Mouse (Mus musculus): ENCODE results near the gene Adra2b.
A peak's percentile ranks its signal among the peaks of the same experiment; 100 is the strongest.

The Adra2b gene

GRCm38 (mm10) chr2:127362459-127363281 is at the start of gene Adra2b:
Adra2b (plus strand) TSS chr2:127363208.
- DNase-seq (ENCODE audit: low spot score), result peak; percentile 83

GRCm38 (mm10) chr2:127313878-127314277 is 49.1 kb upstream of the Adra2b start:
- DNase-seq (ENCODE audit: low spot score), result no peak

- no peak for DNase-seq (ENCODE audit: low spot score)
These were observed 48.4 kb upstream of the Adra2b start for GRCm38 (mm10) chr2:127314467-127315154.

- DNase-seq (ENCODE audit: low spot score), result no peak
These were observed 47.9 kb upstream of the Adra2b start for GRCm38 (mm10) chr2:127315155-127315470.

GRCm38 (mm10) chr2:127316431-127316830 is 46.6 kb upstream of the Adra2b start:
- DNase-seq (ENCODE audit: low spot score), result no peak

- no peak for DNase-seq (ENCODE audit: low spot score)
These were observed 44.9 kb upstream of the Adra2b start for GRCm38 (mm10) chr2:127318136-127318535.

- no peak for DNase-seq (ENCODE audit: low spot score)
These were observed 43.9 kb upstream of the Adra2b start for GRCm38 (mm10) chr2:127319071-127319470.

GRCm38 (mm10) chr2:127322671-127323285 is 40.2 kb upstream of the Adra2b start:
- no peak for DNase-seq (ENCODE audit: low spot score)

GRCm38 (mm10) chr2:127323667-127324066 is 39.3 kb upstream of the Adra2b start:
- DNase-seq (ENCODE audit: low spot score), result no peak

GRCm38 (mm10) chr2:127324456-127324855 is 38.6 kb upstream of the Adra2b start:
- no peak for DNase-seq (ENCODE audit: low spot score)

- DNase-seq (ENCODE audit: low spot score), result no peak
These were observed 34.7 kb upstream of the Adra2b start for GRCm38 (mm10) chr2:127328090-127328851.

GRCm38 (mm10) chr2:127332807-127333570 is 30.0 kb upstream of the Adra2b start:
- no peak for DNase-seq (ENCODE audit: low spot score)

GRCm38 (mm10) chr2:127333945-127334603 is 28.9 kb upstream of the Adra2b start:
- no peak for DNase-seq (ENCODE audit: low spot score)

- no peak for DNase-seq (ENCODE audit: low spot score)
These were observed 27.9 kb upstream of the Adra2b start for GRCm38 (mm10) chr2:127335078-127335541.

GRCm38 (mm10) chr2:127335767-127336496 is 27.1 kb upstream of the Adra2b start, which contains the start of gene Dusp2:
Dusp2 (plus strand) TSS chr2:127336159.
- DNase-seq (ENCODE audit: low spot score), result peak; percentile 36

- no peak for DNase-seq (ENCODE audit: low spot score)
These were observed 26.5 kb upstream of the Adra2b start for GRCm38 (mm10) chr2:127336497-127336832.

- no peak for DNase-seq (ENCODE audit: low spot score)
These were observed 26.1 kb upstream of the Adra2b start for GRCm38 (mm10) chr2:127336885-127337284.

- no peak for DNase-seq (ENCODE audit: low spot score)
These were observed 25.5 kb upstream of the Adra2b start for GRCm38 (mm10) chr2:127337531-127337930.

GRCm38 (mm10) chr2:127338012-127338411 is 25.0 kb upstream of the Adra2b start:
- no peak for DNase-seq (ENCODE audit: low spot score)

GRCm38 (mm10) chr2:127338416-127338815 is 24.6 kb upstream of the Adra2b start, which contains the start of gene Astl:
Astl (plus strand) TSS chr2:127338639.
- DNase-seq (ENCODE audit: low spot score), result no peak
